Mouse (Mus musculus) CD4-positive, CD25-positive, alpha-beta regulatory T cell, adult 4 months (primary cell): ENCODE data around the gene Gnat2. TPM values are rescaled to one million over a fixed set of nuclear protein-coding genes. Genes with fewer than 3 reads are reported as not detected.
A peak's percentile ranks its signal among the peaks of the same experiment; 100 is the strongest.

Experiments used
- ATAC-seq: one replicate; pipeline ENCODE4 v1.8.0; 2017
- polyA plus RNA-seq, 2 experiments: library from polyadenylated mRNA; unstranded; fragments of 100-300 nt; shearing (Covaris generic); gene quantifications; one replicate each; pipeline ENCODE4 v1.2.1; 2017

Gene Gnat2
- not detected for polyA plus RNA-seq

- ATAC-seq = no peak
Observed at GRCm38 (mm10) chr3:108092536-108093115, at the start of gene Gnat2. Gene Gnat2, plus strand, starts transcription at chr3:108092789.

GRCm38 (mm10) chr3:108044394-108045140 lies 48.0 kb upstream of the Gnat2 start, which contains the start of gene Gstm4:
Gene Gstm4, minus strand, starts transcription at chr3:108044894.
- ATAC-seq = peak; percentile 99

GRCm38 (mm10) chr3:108046944-108047655 lies 45.5 kb upstream of the Gnat2 start:
- no peak for ATAC-seq

DNA sequence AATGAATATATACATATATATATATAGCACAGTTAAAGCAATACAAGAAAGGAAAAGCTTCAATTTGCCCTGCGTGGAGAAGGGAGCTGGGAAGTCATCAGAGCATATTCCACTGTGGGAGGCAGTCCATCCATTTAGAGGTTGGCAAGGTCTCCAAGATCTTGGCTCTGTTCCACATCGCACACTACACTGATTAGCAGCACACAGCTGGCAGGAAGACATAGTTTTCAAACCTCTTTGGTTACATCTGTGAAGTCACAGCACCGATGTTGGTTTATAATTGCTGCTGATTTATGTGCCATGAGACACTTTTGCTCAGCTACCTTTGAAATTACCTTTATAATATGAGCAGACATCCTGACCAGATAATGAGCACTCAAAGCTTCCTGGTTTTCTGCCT lies 44.3 kb upstream of the Gnat2 start:
- no peak for ATAC-seq

- ATAC-seq = no peak
Observed at GRCm38 (mm10) chr3:108050493-108050892, 42.1 kb upstream of the Gnat2 start.

DNA sequence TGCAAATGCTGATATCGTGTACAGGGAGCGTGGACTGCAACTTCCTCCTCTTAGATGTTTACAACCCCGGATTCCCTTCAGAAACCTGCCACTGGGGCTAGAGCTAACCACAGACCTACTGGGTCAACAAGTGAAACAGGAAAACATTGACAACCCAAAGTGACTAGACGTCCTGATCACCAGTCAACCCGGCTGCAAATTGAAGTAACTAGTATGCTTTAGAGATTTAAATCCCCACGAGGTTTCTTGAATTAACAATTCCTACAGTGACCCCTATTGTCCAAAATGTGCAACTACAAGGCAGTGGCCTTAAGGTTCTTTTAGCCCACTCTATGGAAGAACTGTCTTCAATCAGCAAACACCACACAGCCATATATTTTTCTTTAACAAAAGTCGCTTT lies 31.2 kb upstream of the Gnat2 start:
- ATAC-seq = peak; percentile 82

- no peak for ATAC-seq
Observed at GRCm38 (mm10) chr3:108062648-108063047, 29.9 kb upstream of the Gnat2 start.

- no peak for ATAC-seq
Observed at GRCm38 (mm10) chr3:108064672-108065071, 27.9 kb upstream of the Gnat2 start.

- ATAC-seq = no peak
Observed at GRCm38 (mm10) chr3:108065551-108065950, 27.0 kb upstream of the Gnat2 start.

DNA sequence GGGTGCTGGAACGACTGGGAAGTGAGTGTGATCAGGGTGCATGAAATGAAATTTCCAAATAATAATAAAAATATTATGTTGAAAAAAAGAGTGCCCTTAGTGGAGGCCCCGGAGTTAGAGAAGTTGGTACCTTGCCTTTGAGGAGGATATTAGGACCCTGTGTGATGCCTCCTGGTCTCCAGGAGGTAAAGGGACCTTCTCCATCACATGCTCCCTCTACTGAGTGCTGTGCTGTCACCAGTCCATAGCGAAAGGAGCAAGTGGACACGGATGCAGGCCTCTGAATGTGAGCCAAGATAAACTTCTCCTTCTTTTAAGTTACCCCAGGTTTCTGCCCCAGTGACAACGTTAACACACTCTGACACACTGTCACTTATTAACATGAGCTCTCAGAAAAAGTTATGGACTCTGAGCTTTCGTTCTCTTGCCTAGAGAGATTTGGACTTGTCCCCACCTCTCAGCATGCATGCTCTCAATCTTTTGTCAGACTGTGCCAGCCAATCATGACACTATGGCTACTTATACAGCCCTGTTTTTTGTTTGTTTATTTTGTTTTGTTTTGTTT lies 25.1 kb upstream of the Gnat2 start:
- ATAC-seq = no peak

DNA sequence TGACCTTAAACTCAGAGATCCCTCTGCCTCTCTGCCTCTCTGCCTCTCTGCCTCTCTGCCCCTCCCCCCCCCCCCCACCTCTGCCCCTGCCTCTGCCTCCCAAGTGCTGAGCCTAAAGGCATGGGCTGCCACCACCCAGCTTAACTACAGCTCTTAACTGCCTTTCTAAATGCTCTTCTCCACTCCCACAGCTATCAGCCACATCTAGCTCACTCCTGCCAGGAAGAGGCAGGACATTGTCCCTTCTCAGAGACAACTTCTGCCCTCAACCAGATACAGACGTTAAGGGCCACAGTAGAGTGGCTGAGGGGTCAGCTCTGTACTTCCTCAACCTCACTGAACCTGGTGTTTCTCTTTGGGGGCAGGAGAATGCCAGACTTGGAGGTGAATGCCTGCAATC lies 23.8 kb upstream of the Gnat2 start:
- ATAC-seq = no peak

DNA sequence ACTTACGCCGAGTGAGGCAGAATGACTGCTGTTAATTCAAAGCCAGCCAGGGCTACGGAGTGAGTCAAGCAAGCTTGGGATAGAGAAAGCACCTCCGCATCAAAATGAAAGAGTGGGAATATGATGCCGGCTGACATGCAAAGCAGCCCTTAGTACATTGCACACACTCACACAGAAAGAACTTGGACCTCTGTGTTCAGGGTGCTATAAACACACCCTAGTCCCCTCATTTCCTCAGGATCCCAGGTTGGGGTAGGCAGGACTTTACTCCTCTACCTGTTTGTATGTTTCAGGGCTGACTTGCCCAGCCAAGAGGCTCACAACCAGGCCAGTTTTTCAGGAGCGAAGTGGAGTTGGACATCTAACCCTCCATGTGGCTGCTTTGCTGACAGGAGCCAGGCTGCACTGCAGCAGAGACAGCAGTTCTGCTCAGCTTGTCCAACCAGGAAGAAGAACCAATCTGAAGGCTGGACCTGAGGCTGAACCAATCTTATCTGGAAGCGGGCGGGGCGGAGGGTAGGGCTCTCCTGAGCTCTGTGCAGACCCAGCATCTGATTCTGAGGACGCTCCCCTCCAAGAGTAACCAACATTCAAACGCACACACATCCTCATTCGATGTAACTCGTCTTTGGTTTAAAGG lies 23.2 kb upstream of the Gnat2 start:
- ATAC-seq = no peak

DNA sequence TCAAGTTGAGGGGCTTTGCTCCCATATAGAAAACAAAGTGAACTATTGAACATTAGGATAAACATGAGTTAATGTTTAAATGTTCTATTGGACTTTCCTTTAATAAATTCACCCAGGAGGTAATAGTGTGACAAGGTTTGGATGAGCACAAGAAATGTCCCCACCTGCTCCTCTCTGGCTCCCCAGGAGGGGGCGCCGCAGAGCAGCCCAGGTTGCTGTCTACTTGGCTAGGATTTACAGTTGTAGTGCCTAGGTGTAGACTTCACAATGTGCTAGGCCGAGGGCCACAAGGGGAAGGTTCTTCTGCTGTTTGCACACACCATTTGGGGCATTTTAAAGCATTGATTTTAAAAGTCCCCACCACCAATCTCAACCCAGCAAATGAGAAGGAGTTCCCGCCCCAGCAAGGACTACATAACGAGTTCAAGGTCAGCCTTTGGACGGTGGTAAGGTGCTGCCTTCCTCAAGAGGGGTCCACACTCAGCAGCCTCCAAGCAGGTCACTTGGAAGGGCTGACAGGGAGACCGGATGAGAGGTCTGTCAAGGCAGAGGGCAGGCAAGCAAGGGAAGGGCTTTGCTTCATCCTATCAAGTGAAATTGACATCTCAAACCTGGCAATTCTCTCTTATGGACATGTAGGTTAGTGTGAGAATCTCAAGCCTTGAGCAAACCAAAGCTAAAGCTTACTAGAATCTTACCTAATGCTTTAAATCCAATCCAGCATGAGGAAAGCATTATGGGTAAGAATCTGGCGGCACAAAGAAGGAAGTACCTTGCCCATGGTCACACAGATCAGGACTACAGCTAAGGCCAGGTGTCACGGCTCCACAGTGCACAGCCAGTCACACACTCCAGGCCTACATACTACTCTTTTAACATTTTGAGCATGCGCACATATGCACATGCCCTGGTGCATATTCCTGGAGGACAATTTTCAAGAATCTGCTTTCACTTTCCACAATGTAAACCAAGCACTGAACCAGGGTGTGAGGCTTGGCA lies 22.0 kb upstream of the Gnat2 start:
- ATAC-seq = peak; percentile 95

DNA sequence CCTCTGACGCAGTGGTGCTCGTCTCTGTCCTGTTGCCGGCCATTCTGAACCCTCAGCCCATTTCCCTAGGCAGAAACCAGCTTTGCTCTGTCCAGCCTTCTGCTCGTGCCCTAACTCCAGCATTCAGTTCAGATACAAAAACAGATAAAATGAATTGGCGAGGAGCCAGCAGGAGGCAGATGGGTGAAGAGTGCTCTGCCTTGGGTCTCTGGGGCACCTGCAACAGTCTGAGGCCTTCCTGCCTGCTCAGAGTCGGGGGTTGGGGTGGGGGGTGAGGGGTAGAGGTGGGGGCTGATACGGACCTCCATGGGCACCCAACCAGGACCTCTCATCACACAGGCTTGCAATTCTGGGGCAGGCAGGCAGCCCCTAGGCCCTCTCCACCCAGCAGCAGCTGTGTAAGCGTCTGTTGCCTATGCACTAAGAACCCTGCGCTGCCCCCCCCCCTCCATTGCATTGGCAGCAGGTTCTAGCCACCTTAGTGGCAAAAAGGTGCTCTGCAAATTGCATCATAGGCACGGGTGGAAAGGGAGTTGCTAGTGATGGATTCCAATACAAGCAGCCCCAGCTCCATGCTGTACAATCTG lies 19.5 kb upstream of the Gnat2 start:
- ATAC-seq = no peak

DNA sequence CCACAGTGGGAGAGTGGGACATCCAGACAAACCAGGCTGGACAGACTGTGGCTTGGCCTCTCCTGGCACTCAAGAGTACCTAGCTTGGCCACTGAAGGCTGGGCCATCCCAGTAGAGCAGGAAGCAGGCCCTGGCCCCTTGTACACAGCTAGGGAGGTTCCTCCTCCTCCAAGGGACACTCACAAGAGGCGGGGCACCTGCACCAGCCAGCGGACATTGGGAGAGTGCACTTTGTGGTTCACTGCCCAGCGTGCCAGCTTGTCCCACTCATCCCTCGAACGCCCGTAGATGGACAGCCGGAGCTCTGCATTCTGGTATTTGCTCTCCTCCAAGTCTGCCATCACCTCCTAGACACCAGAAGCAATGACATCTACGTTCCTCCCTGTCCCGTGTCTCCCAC lies 15.8 kb upstream of the Gnat2 start:
- ATAC-seq = no peak

DNA sequence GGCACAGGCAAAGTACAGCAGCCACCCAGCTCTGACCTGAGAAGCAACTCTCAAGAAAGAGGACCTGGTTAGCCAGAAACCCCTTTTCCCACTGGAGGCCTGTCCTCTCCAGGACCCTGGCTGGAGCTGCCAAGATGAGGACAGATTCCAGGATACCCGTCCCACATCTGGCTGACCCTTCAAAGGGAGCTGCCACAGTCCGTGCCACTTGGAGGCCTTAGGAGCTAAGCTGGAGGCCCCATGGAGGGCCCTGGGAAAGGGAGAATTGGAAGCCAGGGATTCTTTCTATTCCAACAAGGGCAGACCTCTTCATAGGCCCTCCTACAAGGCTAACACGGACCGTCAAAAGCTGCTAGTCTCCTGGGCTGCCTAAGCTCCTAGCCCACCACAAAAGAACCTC lies 10.9 kb upstream of the Gnat2 start:
- ATAC-seq = no peak

DNA sequence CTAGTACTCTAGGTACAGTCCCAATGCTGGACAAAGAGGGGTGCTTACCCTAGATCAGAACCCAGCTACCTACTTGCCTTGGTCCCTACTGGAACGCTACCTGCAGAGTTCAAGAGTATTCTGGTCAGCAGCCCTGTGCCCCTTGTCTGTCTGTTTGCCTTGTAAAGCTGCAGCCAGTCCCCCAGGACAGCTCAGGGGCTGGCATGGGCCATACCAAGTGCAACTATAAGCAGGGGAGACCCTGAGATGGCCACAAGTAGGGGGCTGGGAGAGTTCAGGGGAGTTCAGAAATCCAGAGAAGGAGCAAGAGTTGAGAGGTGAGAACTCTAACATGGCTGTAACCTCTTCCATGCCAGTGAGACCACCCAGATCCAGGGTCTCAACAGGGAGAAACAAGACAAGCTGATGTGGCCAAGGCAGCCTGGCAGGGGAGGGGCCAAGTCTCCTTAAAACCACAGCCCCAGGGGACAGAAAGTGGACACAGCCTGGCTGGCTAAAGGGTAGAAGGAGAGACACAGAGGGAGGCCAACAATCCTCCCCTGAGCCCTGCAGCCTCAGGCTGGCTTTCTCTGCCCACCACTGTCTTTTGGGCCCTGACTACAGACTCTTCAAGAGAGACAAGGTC lies 10.2 kb upstream of the Gnat2 start:
- ATAC-seq = no peak

- no peak for ATAC-seq
Observed at GRCm38 (mm10) chr3:108083161-108083560, 9.4 kb upstream of the Gnat2 start.

- no peak for ATAC-seq
Observed at GRCm38 (mm10) chr3:108083904-108084407, 8.6 kb upstream of the Gnat2 start.

- no peak for ATAC-seq
Observed at GRCm38 (mm10) chr3:108084767-108085270, 7.8 kb upstream of the Gnat2 start.
